Mouse (Mus musculus) brain, embryonic 14.5 days (tissue): Measurements from ENCODE around the gene Hnrnpm.

Experiments used
- CTCF ChIP-seq: fragments of 200-500 bp; IDR thresholded peaks from 2 replicates; pipeline ENCODE4 v1.5.1; 2012; ENCODE audit warnings: inconsistent platforms, mild to moderate bottlenecking, moderate library complexity, borderline replicate concordance; ENCODE audit not compliant: insufficient read depth, insufficient read length; ENCODE audit errors: extremely low read depth
- POLR2A ChIP-seq: fragments of 200-500 bp; IDR thresholded peaks from 2 replicates; pipeline ENCODE4 v1.6.1; 2012; ENCODE audit warnings: mild to moderate bottlenecking, inconsistent platforms, borderline replicate concordance; ENCODE audit not compliant: poor library complexity, insufficient read depth, insufficient read length, severe bottlenecking; ENCODE audit errors: extremely low read depth

- no peak for TF ChIP-seq POLR2A
- no peak for TF ChIP-seq CTCF
Observed at GRCm38 (mm10) chr17:33669681-33670080, 17.0 kb downstream of the Hnrnpm start.
